Mouse (Mus musculus) brain, embryonic 14.5 days (tissue): ENCODE results near the gene Ppfibp1. TPM values are rescaled to one million over a fixed set of nuclear protein-coding genes. Genes with fewer than 3 reads are reported as not detected.

Experiments used
- DNase-seq: peaks from one replicate; pipeline ENCODE4 v3.0.0-alpha.2; 2011; ENCODE audit warnings: low read depth
- CTCF ChIP-seq: fragments of 200-500 bp; IDR thresholded peaks from 2 replicates; pipeline ENCODE4 v1.5.1; 2012; ENCODE audit warnings: inconsistent platforms, mild to moderate bottlenecking, moderate library complexity, borderline replicate concordance; ENCODE audit not compliant: insufficient read depth, insufficient read length; ENCODE audit errors: extremely low read depth
- POLR2A ChIP-seq: fragments of 200-500 bp; IDR thresholded peaks from 2 replicates; pipeline ENCODE4 v1.6.1; 2012; ENCODE audit warnings: mild to moderate bottlenecking, inconsistent platforms, borderline replicate concordance; ENCODE audit not compliant: poor library complexity, insufficient read depth, insufficient read length, severe bottlenecking; ENCODE audit errors: extremely low read depth
- polyA plus RNA-seq: library from polyadenylated mRNA; depleted of rRNA; stranded (reverse); fragments of >200 nt; gene quantifications from 2 replicates; pipeline ENCODE4 v1.2.3, GENCODE M21; 2012

Ppfibp1 gene
- polyA plus RNA-seq, 1 experiment, result 15.1 TPM

- peak; percentile 36 for DNase-seq
- TF ChIP-seq CTCF (no peak), POLR2A (no peak)
These were observed 123.7 kb downstream of the Ppfibp1 start for GRCm38 (mm10) chr6:147011977-147012376.

GRCm38 (mm10) chr6:147013546-147013945, 125.3 kb downstream of the Ppfibp1 start:
- TF ChIP-seq POLR2A, result no peak
- TF ChIP-seq CTCF, result no peak
- peak; percentile 8 for DNase-seq

GRCm38 (mm10) chr6:147017906-147018305, 129.6 kb downstream of the Ppfibp1 start:
- TF ChIP-seq CTCF (no peak), POLR2A (no peak)
- DNase-seq, result no peak

- no peak for TF ChIP-seq CTCF
- TF ChIP-seq POLR2A, result no peak
- DNase-seq, result no peak
These were observed 130.1 kb downstream of the Ppfibp1 start for GRCm38 (mm10) chr6:147018364-147018763.

GRCm38 (mm10) chr6:147021181-147021580, 132.9 kb downstream of the Ppfibp1 start:
- no peak for DNase-seq
- no peak for TF ChIP-seq CTCF
- TF ChIP-seq POLR2A, result no peak

- DNase-seq, result no peak
- TF ChIP-seq CTCF, result no peak
- no peak for TF ChIP-seq POLR2A
These were observed 134.3 kb downstream of the Ppfibp1 start for GRCm38 (mm10) chr6:147022375-147023132.

- DNase-seq, result no peak
- TF ChIP-seq CTCF, result no peak
- no peak for TF ChIP-seq POLR2A
These were observed 134.8 kb downstream of the Ppfibp1 start for GRCm38 (mm10) chr6:147023133-147023395.

GRCm38 (mm10) chr6:147023568-147023967, 135.3 kb downstream of the Ppfibp1 start:
- DNase-seq, result no peak
- no peak for TF ChIP-seq CTCF
- TF ChIP-seq POLR2A, result no peak

- TF ChIP-seq CTCF, result no peak
- no peak for TF ChIP-seq POLR2A
- DNase-seq, result no peak
These were observed 136.5 kb downstream of the Ppfibp1 start for GRCm38 (mm10) chr6:147024761-147025160.

- no peak for DNase-seq
- no peak for TF ChIP-seq CTCF
- TF ChIP-seq POLR2A, result no peak
These were observed 140.1 kb downstream of the Ppfibp1 start for GRCm38 (mm10) chr6:147028396-147028795.

- DNase-seq, result no peak
- TF ChIP-seq CTCF (no peak), POLR2A (no peak)
These were observed 141.3 kb downstream of the Ppfibp1 start for GRCm38 (mm10) chr6:147029591-147029990.
